Mouse (Mus musculus) heart, postnatal 0 days (tissue): Measurements from ENCODE around the gene Sox9. TPM values are rescaled to one million over a fixed set of nuclear protein-coding genes. Genes with fewer than 3 reads are reported as not detected.

ENCODE experiments used
- ATAC-seq: fragments of 200-750 bp; cut with Nextera tagmentation; 2 replicates; pipeline ENCODE4 v1.8.0; 2017; ENCODE audit warnings: low read depth, moderate number of reproducible peaks, moderate library complexity; ENCODE audit not compliant: insufficient read depth
- DNase-seq: peaks from one replicate; pipeline ENCODE4 v3.0.0-alpha.2; 2016; ENCODE audit warnings: low spot score
- H3K27ac ChIP-seq: fragments of 300-500 bp; sonication (generic); 2 replicates; pipeline ENCODE4 v1.5.1; 2014; ENCODE audit warnings: low read depth, mild to moderate bottlenecking
- H3K27me3 ChIP-seq: fragments of 300-500 bp; sonication (generic); 2 replicates; pipeline ENCODE4 v1.6.1; 2014; ENCODE audit warnings: low read length, mixed read lengths; ENCODE audit not compliant: control insufficient read depth, insufficient read depth
- H3K36me3 ChIP-seq: fragments of 300-500 bp; sonication (generic); replicated peaks from 2 replicates; pipeline ENCODE4 v1.6.1; 2014; ENCODE audit warnings: low read length, mixed read lengths; ENCODE audit not compliant: control insufficient read depth, insufficient read depth
- H3K4me1 ChIP-seq: fragments of 300-500 bp; sonication (generic); 2 replicates; pipeline ENCODE4 v1.6.1; 2014; ENCODE audit warnings: antibody characterized with exemption; ENCODE audit not compliant: control insufficient read depth, insufficient read depth
- H3K4me2 ChIP-seq: fragments of 300-500 bp; sonication (generic); 2 replicates; pipeline ENCODE4 v1.6.1; 2014; ENCODE audit warnings: low read depth, mild to moderate bottlenecking, low read length, moderate library complexity
- H3K4me3 ChIP-seq: fragments of 300-500 bp; sonication (generic); 2 replicates; pipeline ENCODE4 v1.5.1; 2014; ENCODE audit warnings: low read depth, low read length
- H3K9ac ChIP-seq: fragments of 300-500 bp; sonication (generic); replicated peaks from 2 replicates; pipeline ENCODE4 v1.6.1; 2014; ENCODE audit warnings: low read depth, low read length, mixed read lengths
- H3K9me3 ChIP-seq: fragments of 300-500 bp; sonication (generic); replicated peaks from 2 replicates; pipeline ENCODE4 v1.6.1; 2016; ENCODE audit warnings: low read length; ENCODE audit not compliant: control insufficient read depth
- CTCF ChIP-seq: IDR thresholded peaks from 2 replicates; pipeline ENCODE4 v1.5.1; 2016; ENCODE audit warnings: antibody characterized with exemption, control low read depth, low read depth
- EP300 ChIP-seq: IDR thresholded peaks from 2 replicates; pipeline ENCODE4 v1.6.1; 2016; ENCODE audit warnings: antibody characterized with exemption, low read depth
- WGBS: fragments of 180-500 bp; shearing (Covaris S2); extraction: QIAGEN DNeasy Blood & Tissue Kit; methylation state at CpG from one replicate; pipeline ENCODE4 v1.1.7; 2014; 5-methylcytosine and 5-hydroxymethylcytosine counted together
- polyA plus RNA-seq: library from polyadenylated mRNA; unstranded; fragments of >200 nt; fragmentation: Nextera tagmentation; extraction: Ambion mirVana; gene quantifications from 2 replicates; pipeline ENCODE4 v1.2.1, GENCODE M21; 2015
- total RNA-seq: library from RNA; depleted of rRNA; stranded (reverse); fragments of >200 nt; gene quantifications from 2 replicates; pipeline ENCODE4 v1.2.3, GENCODE M21; 2014; ENCODE audit warnings: low replicate concordance

Sox9 gene
- total and polyA plus RNA-seq, 2 experiments from 2014 or later: 3.4 to 9.5 TPM

GRCm38 (mm10) chr11:112828553-112829287, 46.7 kb downstream of the Sox9 start:
- ATAC-seq: no peak
- no peaks in the 10 kb centered on the region for H3K27me3 ChIP-seq

DNA sequence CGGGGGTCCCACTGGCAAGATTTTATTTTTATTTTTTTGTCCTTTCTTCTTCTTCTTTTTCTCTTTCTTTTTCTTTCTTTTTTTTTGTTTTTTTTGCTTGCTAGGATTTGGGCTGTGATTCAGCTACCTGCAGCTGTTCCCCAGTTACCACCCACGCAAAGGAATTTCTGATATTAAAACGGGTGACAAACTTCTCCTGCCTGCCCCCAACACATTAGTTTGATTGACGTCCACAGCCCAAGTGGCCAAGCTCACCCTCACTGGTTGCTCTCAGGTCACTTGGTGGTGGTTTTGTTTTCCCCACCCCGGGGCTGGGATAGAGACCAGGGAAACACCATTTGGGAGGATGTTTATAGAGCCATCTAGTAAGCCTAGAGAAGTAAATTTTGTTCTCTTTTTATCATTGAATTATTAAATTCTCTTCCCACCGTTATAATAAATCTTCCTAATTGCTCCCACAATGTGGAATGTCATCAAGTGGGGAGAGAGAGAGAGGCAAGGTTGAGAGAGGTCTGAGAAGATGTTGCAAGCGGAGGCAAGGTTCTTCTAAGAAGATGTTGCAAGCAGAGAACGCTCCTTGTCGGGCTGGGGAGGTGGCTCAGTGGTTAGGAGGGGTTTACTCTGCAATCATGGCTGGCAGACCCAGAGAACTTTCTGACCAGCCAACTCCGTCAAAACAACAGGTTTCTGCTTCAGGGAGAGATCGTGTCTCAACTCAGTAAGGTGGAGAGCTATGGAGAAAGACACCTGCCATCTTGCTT, 52.4 kb downstream of the Sox9 start:
- DNase-seq (no peak), ATAC-seq (no peak)
- Histone ChIP-seq H3K27me3 (no peaks in the 10 kb centered on the region), H3K4me2 (no peak overlapping the region), H3K36me3 (no peaks in the 10 kb centered on the region), H3K4me1 (no peaks in the 10 kb centered on the region), H3K4me3 (no peak overlapping the region), H3K9me3 (no peaks in the 10 kb centered on the region), H3K9ac (no peak overlapping the region), H3K27ac (no peak overlapping the region)
- no peak for TF ChIP-seq EP300
- 67% methylated on average over 11 of the region's 11 CpGs for WGBS

More at GRCm38 (mm10) chr11:112828553-112829287, 46.7 kb downstream of the Sox9 start:
- DNase-seq: no peak
- H3K9ac ChIP-seq: no peak overlapping the region
- no peak overlapping the region for H3K4me2 ChIP-seq
- H3K4me3 ChIP-seq: no peak overlapping the region
- 75% methylated on average over 9 of the region's 9 CpGs for WGBS
- H3K9me3 ChIP-seq: no peaks in the 10 kb centered on the region
- no peaks in the 10 kb centered on the region for H3K4me1 ChIP-seq
- no peaks in the 10 kb centered on the region for H3K36me3 ChIP-seq
- no peak overlapping the region for H3K27ac ChIP-seq
- TF ChIP-seq CTCF (no peak), EP300 (no peak)

DNA sequence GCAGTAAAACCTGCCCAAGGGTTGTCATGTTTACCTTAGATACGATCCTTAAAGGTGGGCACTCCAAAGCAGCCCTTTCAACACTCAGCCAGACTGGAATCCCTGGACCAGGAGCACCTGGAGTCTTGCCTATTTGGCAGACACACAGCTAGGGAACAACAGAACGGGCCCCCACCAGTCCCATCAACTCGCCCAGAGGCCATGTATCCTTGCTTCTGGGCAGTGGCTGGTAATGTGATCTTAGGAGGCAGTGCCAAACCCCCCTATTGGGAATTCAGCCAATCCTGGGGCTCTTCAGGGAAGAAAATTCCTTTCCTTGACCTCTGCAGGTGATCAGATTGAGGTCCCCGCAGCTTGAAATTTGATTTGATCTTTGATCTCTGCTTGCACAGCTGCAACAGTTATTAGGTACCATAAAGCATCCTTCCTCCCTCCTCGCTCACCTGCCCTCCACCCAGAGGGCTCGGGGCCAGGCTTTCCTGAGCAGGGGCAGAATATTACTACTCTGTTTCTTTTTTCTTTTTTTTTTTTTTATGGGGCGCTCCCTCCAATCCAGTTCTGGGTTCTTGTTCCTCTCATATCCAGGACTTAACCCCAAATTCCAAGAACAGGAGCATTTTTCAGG, 53.6 kb downstream of the Sox9 start:
- no peak for DNase-seq
- no peak overlapping the region for H3K9ac ChIP-seq
- H3K27me3 ChIP-seq: no peaks in the 10 kb centered on the region
- no peak overlapping the region for H3K4me2 ChIP-seq
- H3K9me3 ChIP-seq: no peaks in the 10 kb centered on the region
- H3K4me1 ChIP-seq: peaks cover 5% of the 10 kb centered on the region; the same call in 1 of the 2 replicates
- no peaks in the 10 kb centered on the region for H3K36me3 ChIP-seq
- WGBS: 52% methylated on average over 7 of the region's 7 CpGs
- no peak for ATAC-seq
- H3K4me3 ChIP-seq: no peak overlapping the region
- H3K27ac ChIP-seq: no peak overlapping the region
- TF ChIP-seq CTCF (no peak), EP300 (no peak)
